Mouse (Mus musculus): ENCODE data around the gene Svs5. TPM values are rescaled to one million over a fixed set of nuclear protein-coding genes. Genes with fewer than 3 reads are reported as not detected.

Gene Svs5
- polyA plus RNA-seq, 1 experiment: not detected

DNA sequence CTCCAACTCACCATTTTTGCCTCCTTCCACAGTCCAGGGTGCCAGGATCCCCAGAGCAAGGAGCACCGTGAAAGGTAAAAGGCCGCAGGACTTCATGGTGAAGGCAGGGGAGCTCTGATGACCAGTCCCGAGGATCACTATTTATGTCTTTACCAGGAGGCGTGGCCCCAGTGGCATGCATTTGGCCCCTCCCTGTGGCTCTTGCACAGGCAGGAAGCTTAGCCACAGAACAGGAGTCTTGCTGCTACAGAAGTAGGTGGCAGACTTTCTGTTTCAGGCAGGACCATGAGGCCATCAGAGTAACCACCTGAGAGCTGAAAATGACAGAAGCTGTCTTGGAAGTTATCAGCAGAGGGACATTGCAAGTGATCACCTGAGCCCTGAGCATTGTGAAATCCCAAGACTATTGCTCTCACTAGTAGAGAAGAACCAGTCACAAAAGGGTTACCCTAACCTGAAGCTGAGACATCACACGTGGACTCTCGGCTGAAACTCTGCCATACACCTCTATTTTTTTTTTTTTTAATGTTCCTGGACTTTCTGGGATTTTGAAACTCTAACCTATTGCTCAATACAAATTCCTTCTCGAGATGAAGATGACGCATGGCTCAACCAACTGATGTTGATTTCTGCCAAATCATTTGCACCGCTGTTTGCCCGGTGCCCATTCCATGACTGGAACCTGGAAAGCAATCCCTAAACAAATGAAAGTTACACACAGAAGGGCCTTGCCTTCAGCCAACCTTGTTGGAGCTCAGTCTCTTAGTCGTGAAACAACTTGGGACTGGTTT lies 23.8 kb downstream of the Svs5 start:
- H3K4me1 ChIP-seq (ENCODE audit: control insufficient read depth): no peaks in the 10 kb centered on the region
- H3K36me3 ChIP-seq (ENCODE audit: control insufficient read depth): no peaks in the 10 kb centered on the region
- H3K4me3 ChIP-seq (replicated peaks): no peak overlapping the region
- H3K9me3 ChIP-seq (ENCODE audit: control insufficient read depth, low read length): no peaks in the 10 kb centered on the region
- TF ChIP-seq GATA1 (IDR thresholded peaks at IDR 0.05; ENCODE audit: low read length) (no peak), TAL1 (IDR thresholded peaks at IDR 0.05; ENCODE audit: low read length) (no peak)
- no peaks in the 10 kb centered on the region for H3K27me3 ChIP-seq (ENCODE audit: control insufficient read depth)

DNA sequence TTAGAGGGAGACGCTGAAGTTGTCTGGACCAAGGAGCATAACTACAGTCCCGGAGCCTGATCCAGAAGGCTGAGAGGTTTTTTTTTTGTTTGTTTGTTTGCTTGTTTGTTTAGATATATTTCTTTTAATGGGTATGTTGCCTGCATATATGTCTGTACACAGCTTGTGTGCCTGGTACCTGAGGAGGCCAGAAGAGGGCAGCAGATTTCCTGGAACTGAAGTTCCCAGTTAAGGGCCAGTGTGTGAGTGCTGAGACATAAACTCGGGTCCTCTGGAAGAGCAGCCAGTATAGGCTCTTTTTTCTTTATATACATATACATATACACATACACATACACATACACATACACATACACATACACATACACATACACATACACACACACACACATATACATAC lies 25.8 kb downstream of the Svs5 start:
- no peak for TF ChIP-seq TAL1 (IDR thresholded peaks at IDR 0.05; ENCODE audit: low read length)
- TF ChIP-seq GATA1 (IDR thresholded peaks at IDR 0.05; ENCODE audit: low read length): no peak
- Histone ChIP-seq H3K27me3 (ENCODE audit: control insufficient read depth) (no peaks in the 10 kb centered on the region), H3K4me3 (replicated peaks) (no peak overlapping the region), H3K9me3 (ENCODE audit: control insufficient read depth, low read length) (no peaks in the 10 kb centered on the region), H3K4me1 (ENCODE audit: control insufficient read depth) (no peaks in the 10 kb centered on the region), H3K36me3 (ENCODE audit: control insufficient read depth) (no peaks in the 10 kb centered on the region)

DNA sequence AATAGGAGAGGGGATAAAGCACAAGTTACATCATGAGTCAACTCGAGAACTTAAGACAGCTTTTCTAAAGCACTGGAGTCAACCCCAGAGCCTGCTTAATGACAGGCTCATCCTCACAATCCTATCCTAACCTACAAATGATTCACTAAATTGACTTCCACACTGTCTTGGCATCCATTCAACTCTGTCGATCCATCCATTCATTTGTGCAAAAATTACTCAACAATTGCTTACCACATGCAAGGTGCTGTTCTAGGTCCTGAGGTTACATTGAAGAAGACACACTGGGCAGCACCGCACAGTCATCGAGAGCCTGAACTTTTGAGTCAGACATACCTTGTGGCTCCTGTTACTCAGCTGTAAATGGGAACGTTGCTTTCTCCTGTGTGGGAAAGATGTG lies 26.5 kb downstream of the Svs5 start:
- TF ChIP-seq TAL1 (IDR thresholded peaks at IDR 0.05; ENCODE audit: low read length): no peak
- TF ChIP-seq GATA1 (IDR thresholded peaks at IDR 0.05; ENCODE audit: low read length): no peak
- Histone ChIP-seq H3K9me3 (ENCODE audit: control insufficient read depth, low read length) (no peaks in the 10 kb centered on the region), H3K4me1 (ENCODE audit: control insufficient read depth) (no peaks in the 10 kb centered on the region), H3K4me3 (replicated peaks) (no peak overlapping the region), H3K27me3 (ENCODE audit: control insufficient read depth) (no peaks in the 10 kb centered on the region), H3K36me3 (ENCODE audit: control insufficient read depth) (no peaks in the 10 kb centered on the region)

DNA sequence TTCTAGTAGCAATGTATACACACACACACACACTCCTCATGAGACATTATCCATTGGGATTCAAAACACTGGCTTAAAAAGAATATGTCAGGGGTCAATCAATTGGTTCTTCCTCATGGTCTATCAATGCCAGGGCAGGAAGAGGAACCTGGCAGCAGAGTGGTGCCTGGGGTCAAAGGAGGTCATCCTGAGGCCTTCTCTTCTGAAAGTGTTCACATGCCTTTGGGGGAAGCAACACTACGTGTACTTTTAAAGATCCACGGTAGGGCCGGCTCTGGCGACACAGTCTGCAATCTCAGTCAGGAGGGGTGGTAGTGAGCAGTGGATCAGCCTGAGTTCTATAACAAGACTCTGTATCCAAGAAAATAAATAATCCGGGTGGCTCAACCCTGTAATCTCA lies 27.1 kb downstream of the Svs5 start:
- TF ChIP-seq TAL1 (IDR thresholded peaks at IDR 0.05; ENCODE audit: low read length) (no peak), GATA1 (IDR thresholded peaks at IDR 0.05; ENCODE audit: low read length) (no peak)
- no peak overlapping the region for H3K4me3 ChIP-seq (replicated peaks)
- H3K36me3 ChIP-seq (ENCODE audit: control insufficient read depth): no peaks in the 10 kb centered on the region
- no peaks in the 10 kb centered on the region for H3K9me3 ChIP-seq (ENCODE audit: control insufficient read depth, low read length)
- H3K4me1 ChIP-seq (ENCODE audit: control insufficient read depth): no peaks in the 10 kb centered on the region
- H3K27me3 ChIP-seq (ENCODE audit: control insufficient read depth): no peaks in the 10 kb centered on the region

DNA sequence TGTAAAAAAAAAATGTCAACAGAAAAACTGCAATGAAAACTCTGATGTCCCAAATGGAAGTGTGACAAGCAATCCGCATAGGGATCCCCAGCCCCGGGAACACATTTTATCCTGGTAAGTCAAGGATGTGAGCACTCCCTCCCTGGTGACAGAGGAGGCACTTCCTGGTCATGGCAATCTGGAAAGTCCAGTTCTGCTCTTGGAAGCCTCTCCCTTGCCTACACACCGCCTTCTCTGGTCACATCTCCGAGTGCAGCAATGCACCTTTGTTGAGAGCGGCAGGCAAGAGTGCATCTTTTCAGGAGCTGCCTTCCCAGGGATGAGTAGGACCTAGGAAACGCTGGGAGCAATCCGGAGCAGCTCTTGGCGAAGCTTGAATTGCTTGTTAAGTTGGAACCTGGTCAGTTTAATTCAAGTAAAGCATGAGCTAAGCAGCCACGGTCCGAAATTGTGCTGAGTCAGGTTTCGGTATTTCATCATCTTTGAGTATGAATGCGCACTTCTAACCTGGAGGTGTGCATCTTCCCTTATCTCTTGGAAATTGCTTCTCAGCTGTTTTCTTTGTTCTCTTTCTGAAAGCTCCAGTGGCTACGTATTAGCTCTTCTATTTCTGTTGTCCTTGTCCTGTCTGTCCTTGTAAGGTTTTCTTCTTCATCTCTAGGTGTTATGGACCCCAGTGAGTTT lies 28.6 kb downstream of the Svs5 start:
- TF ChIP-seq TAL1 (IDR thresholded peaks at IDR 0.05; ENCODE audit: low read length) (no peak), GATA1 (IDR thresholded peaks at IDR 0.05; ENCODE audit: low read length) (no peak)
- H3K9me3 ChIP-seq (ENCODE audit: control insufficient read depth, low read length): no peaks in the 10 kb centered on the region
- no peaks in the 10 kb centered on the region for H3K27me3 ChIP-seq (ENCODE audit: control insufficient read depth)
- no peaks in the 10 kb centered on the region for H3K36me3 ChIP-seq (ENCODE audit: control insufficient read depth)
- no peaks in the 10 kb centered on the region for H3K4me1 ChIP-seq (ENCODE audit: control insufficient read depth)
- H3K4me3 ChIP-seq (replicated peaks): no peak overlapping the region

DNA sequence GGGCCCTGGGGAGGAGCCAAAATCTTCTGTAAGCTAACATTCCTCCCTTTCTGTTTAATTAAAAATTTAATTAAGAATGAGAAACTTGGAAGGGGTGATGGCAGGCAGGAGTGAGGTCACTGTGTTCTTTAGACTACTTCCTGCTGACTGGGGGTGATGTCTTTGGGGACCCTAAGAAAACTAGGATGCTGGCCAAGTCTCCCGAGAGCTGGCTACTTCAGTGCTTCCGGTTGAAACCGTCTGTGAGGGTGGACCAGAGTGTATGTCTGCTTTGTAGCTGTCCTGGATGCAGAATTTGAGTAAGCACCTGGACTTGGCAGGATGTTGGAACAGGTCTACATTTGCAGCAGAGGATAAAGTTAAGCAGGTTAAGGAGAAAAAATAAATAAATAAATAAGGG lies 34.4 kb downstream of the Svs5 start:
- H3K4me3 ChIP-seq (replicated peaks): no peak overlapping the region
- H3K4me1 ChIP-seq (ENCODE audit: control insufficient read depth): no peaks in the 10 kb centered on the region
- H3K9me3 ChIP-seq (ENCODE audit: control insufficient read depth, low read length): no peaks in the 10 kb centered on the region
- no peak for TF ChIP-seq TAL1 (IDR thresholded peaks at IDR 0.05; ENCODE audit: low read length)
- no peak for TF ChIP-seq GATA1 (IDR thresholded peaks at IDR 0.05; ENCODE audit: low read length)
- H3K27me3 ChIP-seq (ENCODE audit: control insufficient read depth): no peaks in the 10 kb centered on the region
- H3K36me3 ChIP-seq (ENCODE audit: control insufficient read depth): no peaks in the 10 kb centered on the region

DNA sequence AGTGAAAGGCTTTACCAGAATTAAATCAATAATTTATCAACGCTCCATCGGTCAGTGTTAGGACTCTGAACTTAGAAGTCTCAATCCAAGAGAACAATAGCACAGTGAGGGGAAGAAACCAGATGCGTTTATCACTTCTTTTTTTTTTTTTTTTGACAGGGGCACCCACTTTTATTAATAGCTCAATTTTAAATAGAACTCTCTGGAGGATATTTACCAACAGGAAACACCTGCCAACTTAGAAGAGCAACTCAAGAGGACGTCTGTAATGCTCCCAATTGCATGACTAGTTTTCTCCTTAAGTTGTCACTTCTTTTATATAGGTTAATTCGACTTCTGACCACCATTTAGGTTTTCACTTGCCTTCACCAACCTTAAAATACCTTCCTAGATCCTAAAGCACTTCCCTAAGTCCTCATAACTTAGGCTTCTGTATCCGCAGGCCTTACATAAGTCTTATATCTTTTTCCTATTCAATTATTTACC lies 36.1 kb downstream of the Svs5 start:
- Histone ChIP-seq H3K4me1 (ENCODE audit: control insufficient read depth) (no peaks in the 10 kb centered on the region), H3K9me3 (ENCODE audit: control insufficient read depth, low read length) (no peaks in the 10 kb centered on the region), H3K4me3 (replicated peaks) (no peak overlapping the region), H3K36me3 (ENCODE audit: control insufficient read depth) (no peaks in the 10 kb centered on the region), H3K27me3 (ENCODE audit: control insufficient read depth) (no peaks in the 10 kb centered on the region)
- TF ChIP-seq TAL1 (IDR thresholded peaks at IDR 0.05; ENCODE audit: low read length): no peak
- TF ChIP-seq GATA1 (IDR thresholded peaks at IDR 0.05; ENCODE audit: low read length): no peak

DNA sequence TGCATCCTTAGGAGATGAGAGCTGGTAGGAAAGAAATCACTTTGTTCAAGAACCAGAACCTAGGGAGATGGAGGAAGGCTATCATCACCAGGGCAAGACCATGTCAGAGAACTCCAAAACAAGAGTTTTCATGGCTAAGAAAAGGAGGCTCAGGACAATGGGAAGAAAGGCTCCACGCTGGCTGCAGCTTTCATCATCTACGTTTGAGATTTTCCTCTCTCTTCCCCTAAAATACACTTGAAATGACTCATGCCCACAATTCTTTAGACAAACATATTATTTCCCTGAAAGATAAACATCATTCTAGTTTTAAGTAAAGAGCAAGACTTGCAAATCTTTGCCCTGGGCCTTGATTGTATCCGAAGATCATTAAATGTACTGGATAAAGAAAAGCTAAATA lies 38.8 kb downstream of the Svs5 start:
- Histone ChIP-seq H3K4me1 (ENCODE audit: control insufficient read depth) (no peaks in the 10 kb centered on the region), H3K27me3 (ENCODE audit: control insufficient read depth) (no peaks in the 10 kb centered on the region), H3K9me3 (ENCODE audit: control insufficient read depth, low read length) (no peaks in the 10 kb centered on the region), H3K4me3 (replicated peaks) (no peak overlapping the region), H3K36me3 (ENCODE audit: control insufficient read depth) (no peaks in the 10 kb centered on the region)
- TF ChIP-seq TAL1 (IDR thresholded peaks at IDR 0.05; ENCODE audit: low read length) (no peak), GATA1 (IDR thresholded peaks at IDR 0.05; ENCODE audit: low read length) (no peak)

DNA sequence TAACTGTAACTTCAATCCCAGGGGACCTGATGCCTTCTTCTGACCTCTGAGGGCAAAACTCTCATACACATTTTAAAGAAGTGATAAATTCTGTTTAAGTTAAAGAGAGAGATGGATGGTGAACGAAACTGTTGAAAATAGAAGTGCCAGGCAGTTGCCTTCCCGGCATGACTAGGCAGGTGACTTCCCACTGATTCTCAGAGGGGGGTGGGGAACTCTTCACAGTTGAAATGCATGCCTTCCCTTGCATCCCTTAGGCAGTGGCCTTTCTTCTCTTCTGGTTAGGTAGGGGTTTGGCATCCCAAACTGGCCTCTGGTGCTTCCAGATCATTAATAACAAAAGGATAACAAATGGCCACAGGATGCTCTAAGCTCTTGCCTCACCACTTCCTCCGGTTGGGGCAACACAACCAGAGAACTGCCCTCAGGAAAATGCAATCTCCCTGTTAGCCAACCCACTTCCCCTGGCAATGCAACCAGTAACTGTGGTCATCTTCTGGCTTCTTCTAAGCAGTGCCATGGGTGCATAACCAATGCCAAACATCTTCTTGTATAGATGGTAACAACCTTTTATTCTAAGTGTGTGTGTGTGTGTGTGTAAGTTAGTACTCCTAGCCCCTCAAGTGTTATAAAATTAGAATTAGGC lies 40.0 kb downstream of the Svs5 start:
- no peaks in the 10 kb centered on the region for H3K27me3 ChIP-seq (ENCODE audit: control insufficient read depth)
- H3K4me3 ChIP-seq (replicated peaks): no peak overlapping the region
- H3K9me3 ChIP-seq (ENCODE audit: control insufficient read depth, low read length): no peaks in the 10 kb centered on the region
- H3K36me3 ChIP-seq (ENCODE audit: control insufficient read depth): no peaks in the 10 kb centered on the region
- TF ChIP-seq GATA1 (IDR thresholded peaks at IDR 0.05; ENCODE audit: low read length): no peak
- no peak for TF ChIP-seq TAL1 (IDR thresholded peaks at IDR 0.05; ENCODE audit: low read length)
- H3K4me1 ChIP-seq (ENCODE audit: control insufficient read depth): no peaks in the 10 kb centered on the region
